Mouse (Mus musculus) forebrain, embryonic 16.5 days (tissue): ENCODE results near the gene Tulp4. TPM values are rescaled to one million over a fixed set of nuclear protein-coding genes. Genes with fewer than 3 reads are reported as not detected.

ENCODE experiments used
- ATAC-seq: fragments of 200-750 bp; cut with Nextera tagmentation; 2 replicates; pipeline ENCODE4 v1.8.0; 2017; ENCODE audit warnings: mild to moderate bottlenecking, moderate library complexity
- H3K27ac ChIP-seq: fragments of 300-500 bp; sonication (generic); 2 replicates; pipeline ENCODE4 v1.5.1; 2014; ENCODE audit warnings: low read length, control low read depth
- H3K27me3 ChIP-seq: fragments of 300-500 bp; sonication (generic); replicated peaks from 2 replicates; pipeline ENCODE4 v1.6.1; 2014; ENCODE audit warnings: low read length; ENCODE audit not compliant: control insufficient read depth, insufficient read depth
- H3K36me3 ChIP-seq: fragments of 300-500 bp; sonication (generic); 2 replicates; pipeline ENCODE4 v1.6.1; 2014; ENCODE audit not compliant: control insufficient read depth, insufficient read depth
- H3K4me1 ChIP-seq: fragments of 300-500 bp; sonication (generic); replicated peaks from 2 replicates; pipeline ENCODE4 v1.6.1; 2014; ENCODE audit warnings: low read length; ENCODE audit not compliant: control insufficient read depth, insufficient read depth
- H3K4me2 ChIP-seq: fragments of 300-500 bp; sonication (generic); 2 replicates; pipeline ENCODE4 v1.6.1; 2014; ENCODE audit warnings: mild to moderate bottlenecking, low read length, control low read depth
- H3K4me3 ChIP-seq: fragments of 300-500 bp; sonication (generic); replicated peaks from 2 replicates; pipeline ENCODE4 v1.5.1; 2014; ENCODE audit warnings: mild to moderate bottlenecking, low read length, control low read depth
- H3K9ac ChIP-seq: fragments of 300-500 bp; sonication (generic); replicated peaks from 2 replicates; pipeline ENCODE4 v1.6.1; 2014; ENCODE audit warnings: low read depth, low read length, control low read depth
- H3K9me3 ChIP-seq: fragments of 300-500 bp; sonication (generic); 2 replicates; pipeline ENCODE4 v1.6.1; 2016; ENCODE audit warnings: low read length; ENCODE audit not compliant: control insufficient read depth
- WGBS: fragments of 180-500 bp; shearing (Covaris S2); extraction: QIAGEN DNeasy Blood & Tissue Kit; methylation state at CpG from one replicate; pipeline ENCODE4 v1.1.7; 2014; 5-methylcytosine and 5-hydroxymethylcytosine counted together
- polyA plus RNA-seq: library from polyadenylated mRNA; unstranded; fragments of >200 nt; fragmentation: Nextera tagmentation; extraction: Ambion mirVana; gene quantifications from 2 replicates; pipeline ENCODE4 v1.2.1, GENCODE M21; 2015

Gene Tulp4
- polyA plus RNA-seq = 150 and 167 TPM in 2 replicates

DNA sequence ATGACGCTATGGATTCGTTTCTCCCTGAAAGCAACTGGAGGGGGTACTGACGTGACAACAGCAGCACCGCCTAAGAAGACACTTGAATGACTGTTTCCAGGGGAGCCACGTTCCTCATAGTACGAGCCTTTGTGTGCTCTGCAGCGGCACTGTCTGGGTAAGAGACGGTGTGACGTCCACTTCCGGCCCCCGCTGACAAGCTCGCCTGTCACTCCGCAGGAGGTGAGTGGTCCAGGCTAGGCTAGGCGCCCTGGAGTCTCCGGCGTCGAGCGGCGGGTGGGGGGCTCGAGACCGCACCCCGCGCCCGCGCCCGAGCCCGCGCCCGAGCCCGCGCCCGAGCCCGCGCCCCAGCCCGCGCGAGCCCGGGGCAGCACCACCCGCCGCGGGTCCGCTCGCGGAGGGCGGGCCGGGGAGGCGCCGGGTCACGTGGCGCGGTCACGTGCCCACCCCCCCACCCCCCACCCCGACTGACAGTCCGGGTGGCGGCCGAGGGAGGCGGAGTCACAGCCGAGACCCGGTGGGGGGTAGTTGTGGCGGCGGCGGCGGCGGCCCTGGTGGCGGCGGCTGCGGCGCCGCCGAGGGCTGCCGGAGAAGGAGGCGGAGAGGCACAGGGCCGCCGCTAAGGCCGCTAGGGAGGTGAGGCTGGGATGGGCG, at the start of gene Tulp4:
Tulp4 (plus strand) TSS at position 77 of the 654 bp plus-strand sequence.
- WGBS = under 1% methylated on average over 38 of the region's 76 CpGs

DNA sequence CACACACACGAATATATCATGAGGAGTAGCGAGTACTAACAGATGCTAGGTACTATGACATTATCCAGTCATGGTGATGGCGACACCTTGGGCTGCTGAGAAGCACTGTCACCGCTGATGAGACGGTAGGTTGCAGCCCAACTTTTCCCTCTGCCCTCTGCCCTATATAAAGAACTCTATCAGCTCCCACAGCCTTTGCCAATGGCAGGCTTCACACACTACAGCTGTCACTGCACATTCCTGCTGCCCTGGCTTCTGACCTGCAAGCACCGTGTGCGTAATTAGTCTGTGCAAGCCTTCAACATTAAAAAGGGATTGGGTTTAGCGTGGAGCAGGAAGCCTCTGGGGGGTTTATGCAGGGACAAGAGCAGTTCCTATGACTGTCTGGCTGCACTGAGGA, 43.4 kb upstream of the Tulp4 start:
- Histone ChIP-seq H3K27ac (no peak overlapping the region), H3K27me3 (no peaks in the 10 kb centered on the region), H3K4me2 (no peak overlapping the region), H3K4me3 (no peak overlapping the region), H3K4me1 (no peaks in the 10 kb centered on the region), H3K36me3 (peaks cover 19% of the 10 kb centered on the region), H3K9ac (no peak overlapping the region), H3K9me3 (no peaks in the 10 kb centered on the region)
- WGBS = 90% methylated on average over 8 of the region's 8 CpGs
- ATAC-seq = no peak

More for the DNA sequence above, at the start of gene Tulp4:
- Histone ChIP-seq H3K9me3 (no peaks in the 10 kb centered on the region), H3K27ac (peak within 1 kb of the TSS; percentile 98), H3K9ac (peak within 1 kb of the TSS; percentile 98), H3K4me2 (peak within 1 kb of the TSS; percentile 94), H3K4me1 (peaks cover 29% of the 10 kb centered on the region), H3K27me3 (no peaks in the 10 kb centered on the region), H3K4me3 (peak within 1 kb of the TSS; percentile 88), H3K36me3 (peaks cover 3% of the 10 kb centered on the region; the same call in 1 of the 2 replicates)
- ATAC-seq = peak; percentile 94

DNA sequence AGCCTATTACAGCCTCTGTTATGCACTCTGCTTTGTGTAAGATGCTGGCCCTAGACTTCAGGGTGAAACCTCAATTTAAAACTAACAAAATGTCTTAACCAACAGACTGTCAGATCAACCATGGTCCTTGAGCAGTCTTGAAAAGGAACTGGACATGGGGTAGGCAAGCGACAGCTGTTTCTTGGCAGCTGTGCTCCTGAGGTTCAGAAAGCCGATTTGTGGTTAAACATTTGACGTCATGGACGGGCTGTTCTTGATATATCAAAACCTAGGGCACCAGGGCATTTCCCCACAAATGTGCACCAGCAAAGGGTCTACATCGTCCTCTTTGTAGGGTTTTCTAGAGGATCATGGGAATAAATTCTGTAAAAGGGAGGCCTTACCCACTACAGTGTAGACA, 42.7 kb upstream of the Tulp4 start:
- Histone ChIP-seq H3K4me1 (no peaks in the 10 kb centered on the region), H3K27ac (no peak overlapping the region), H3K4me3 (no peak overlapping the region), H3K36me3 (peaks cover 19% of the 10 kb centered on the region), H3K27me3 (no peaks in the 10 kb centered on the region), H3K4me2 (no peak overlapping the region), H3K9ac (no peak overlapping the region), H3K9me3 (no peaks in the 10 kb centered on the region)
- ATAC-seq = no peak
- 95% methylated on average over 5 of the region's 5 CpGs for WGBS

DNA sequence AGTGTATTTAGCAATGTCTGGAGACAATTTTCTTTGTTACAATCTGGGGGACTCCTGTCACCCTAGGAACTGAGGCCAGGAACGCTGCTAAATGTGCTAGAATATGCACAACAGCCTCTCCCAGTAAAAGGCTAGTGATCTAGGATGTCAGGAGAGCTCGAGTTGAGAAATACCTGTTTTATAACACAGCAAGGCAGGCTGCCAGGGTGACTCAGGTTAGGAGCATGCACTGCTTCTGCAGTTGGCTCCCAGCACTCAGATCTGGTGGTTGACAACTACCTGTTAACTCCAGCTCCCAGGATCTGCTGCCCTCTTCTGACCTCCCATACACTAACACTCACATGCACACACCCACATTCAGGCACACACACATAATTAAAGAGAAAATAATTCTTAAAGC, 40.2 kb upstream of the Tulp4 start:
- Histone ChIP-seq H3K27ac (no peak overlapping the region), H3K4me1 (no peaks in the 10 kb centered on the region), H3K27me3 (no peaks in the 10 kb centered on the region), H3K36me3 (peaks cover 21% of the 10 kb centered on the region), H3K4me3 (no peak overlapping the region), H3K9me3 (no peaks in the 10 kb centered on the region), H3K4me2 (no peak overlapping the region), H3K9ac (no peak overlapping the region)
- whole genome bisulfite sequencing = 84% methylated on average over 2 of the region's 2 CpGs
- ATAC-seq = no peak

DNA sequence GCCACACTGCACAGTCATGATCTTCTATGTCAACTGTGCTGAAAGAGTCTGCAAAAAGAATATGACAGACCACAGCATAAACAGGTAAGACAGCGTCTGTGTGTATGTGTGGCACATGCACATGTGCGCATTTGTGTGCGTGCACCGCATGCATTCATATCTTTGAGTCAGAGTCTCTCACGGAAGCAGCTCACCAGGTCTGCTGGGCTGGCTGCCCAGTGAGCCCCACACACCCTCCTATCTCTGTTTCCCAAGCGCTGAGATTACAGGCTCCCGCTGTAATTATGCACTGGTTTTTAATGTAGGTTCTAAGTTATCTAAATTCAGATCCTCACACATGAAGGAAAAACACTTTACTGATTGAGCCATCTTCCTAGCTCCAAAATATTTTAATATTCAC, 38.6 kb upstream of the Tulp4 start:
- WGBS = 92% methylated on average over 7 of the region's 7 CpGs
- Histone ChIP-seq H3K27ac (no peak overlapping the region), H3K4me2 (no peak overlapping the region), H3K9ac (no peak overlapping the region), H3K27me3 (no peaks in the 10 kb centered on the region), H3K4me3 (no peak overlapping the region), H3K4me1 (no peaks in the 10 kb centered on the region), H3K9me3 (no peaks in the 10 kb centered on the region), H3K36me3 (peaks cover 22% of the 10 kb centered on the region)
- no peak for ATAC-seq

DNA sequence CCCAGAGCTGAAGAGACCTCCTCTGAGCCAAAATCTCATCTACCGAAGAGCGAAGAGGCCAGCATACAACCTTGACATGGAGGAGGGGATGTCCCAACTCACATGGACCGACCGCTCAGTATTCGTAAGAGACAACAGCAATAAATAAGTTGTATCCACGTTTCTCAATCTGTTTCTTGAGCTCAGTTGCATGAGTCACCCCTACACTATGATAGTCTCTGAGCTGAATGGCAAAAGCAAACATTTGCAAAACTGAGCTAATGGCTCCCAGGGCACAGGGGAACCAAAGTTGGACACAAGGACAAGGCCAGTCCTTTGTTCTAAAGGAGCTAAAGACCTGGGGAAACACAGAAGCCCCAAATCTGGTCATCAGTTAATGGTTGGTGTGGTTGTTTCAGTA, 36.4 kb upstream of the Tulp4 start:
- H3K4me3 ChIP-seq = no peak overlapping the region
- 94% methylated on average over 6 of the region's 6 CpGs for WGBS
- H3K9me3 ChIP-seq = no peaks in the 10 kb centered on the region
- H3K27ac ChIP-seq = no peak overlapping the region
- no peak overlapping the region for H3K9ac ChIP-seq
- no peak overlapping the region for H3K4me2 ChIP-seq
- no peaks in the 10 kb centered on the region for H3K27me3 ChIP-seq
- no peak for ATAC-seq
- H3K4me1 ChIP-seq = no peaks in the 10 kb centered on the region
- peaks cover 19% of the 10 kb centered on the region for H3K36me3 ChIP-seq

DNA sequence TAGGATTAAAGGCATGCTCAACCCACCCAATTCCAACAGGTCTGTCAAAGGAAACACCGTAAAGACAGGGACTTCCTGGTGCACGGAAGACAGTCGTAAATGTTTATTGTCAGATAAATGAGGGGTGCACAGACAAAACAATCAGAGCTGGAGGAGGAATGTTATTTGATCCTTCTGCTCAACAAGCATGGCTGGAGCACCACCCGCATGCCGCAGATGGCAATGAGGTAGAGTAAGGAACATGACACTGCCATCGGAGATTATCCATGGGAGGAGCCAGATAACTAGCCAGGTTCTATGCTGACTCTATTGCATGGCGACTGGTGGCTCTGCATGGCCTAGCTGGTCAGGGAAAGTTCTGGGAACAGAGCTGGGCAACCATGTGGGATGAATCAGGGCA, 32.8 kb upstream of the Tulp4 start:
- Histone ChIP-seq H3K36me3 (peaks cover 9% of the 10 kb centered on the region), H3K4me2 (no peak overlapping the region), H3K27ac (no peak overlapping the region), H3K9ac (no peak overlapping the region), H3K9me3 (no peaks in the 10 kb centered on the region), H3K4me1 (peaks cover 4% of the 10 kb centered on the region), H3K4me3 (no peak overlapping the region), H3K27me3 (no peaks in the 10 kb centered on the region)
- no peak for ATAC-seq
- WGBS = 95% methylated on average over 7 of the region's 7 CpGs

DNA sequence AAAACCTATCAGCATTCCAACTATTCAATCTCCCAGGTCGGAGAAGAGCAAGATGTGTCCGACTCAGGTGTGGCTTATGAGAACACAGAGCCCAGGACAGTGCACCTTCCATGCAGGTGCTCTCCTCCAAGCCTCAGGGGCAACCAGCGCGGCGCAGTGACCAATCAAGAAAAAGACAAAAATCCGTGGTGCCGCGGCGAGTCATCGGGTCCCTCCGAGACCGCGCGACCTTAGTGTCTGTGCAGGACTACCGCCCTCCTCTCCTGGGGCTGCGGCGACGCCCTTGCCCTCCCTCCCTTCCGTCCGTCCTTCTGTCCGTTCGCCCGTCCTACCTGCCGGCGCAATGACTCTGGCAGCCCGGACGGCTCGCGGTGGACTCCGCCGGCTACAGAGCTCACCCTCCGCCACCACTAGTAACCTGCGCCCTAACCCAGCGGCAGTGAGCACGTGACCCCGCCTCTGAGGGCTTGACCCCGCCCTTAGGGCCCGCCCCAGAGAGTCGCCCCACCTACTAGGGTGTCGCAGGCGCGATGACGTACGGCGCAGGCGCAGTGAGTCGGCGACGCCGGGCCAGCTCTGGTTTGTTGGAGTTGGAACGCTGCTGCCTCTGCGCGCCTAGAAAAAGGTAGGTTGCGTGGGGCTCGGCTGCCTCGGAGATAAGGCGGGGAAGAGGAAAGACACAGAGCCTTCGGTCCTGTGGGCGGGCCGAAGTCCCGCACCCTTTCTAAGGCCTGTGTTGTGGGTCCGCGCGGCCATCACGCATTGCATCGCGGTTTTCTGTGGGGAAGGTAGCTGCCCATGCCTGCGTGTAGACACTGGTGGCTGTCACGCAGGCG, 26.7 kb upstream of the Tulp4 start, which contains the start of the genes Serac1 and Gtf2h5:
Serac1 (minus strand) TSS at position 455 of the 836 bp plus-strand sequence.
Gtf2h5 (plus strand) TSS at position 500 of the 836 bp plus-strand sequence.
- Histone ChIP-seq H3K27me3 (no peaks in the 10 kb centered on the region), H3K27ac (peak within 1 kb of the TSS; percentile 91), H3K9ac (peak within 1 kb of the TSS; percentile 75), H3K9me3 (no peaks in the 10 kb centered on the region), H3K4me1 (peaks cover 23% of the 10 kb centered on the region), H3K36me3 (no peaks in the 10 kb centered on the region), H3K4me2 (peak within 1 kb of the TSS; percentile 83), H3K4me3 (peak within 1 kb of the TSS; percentile 72)
- WGBS = under 1% methylated on average over 70 of the region's 70 CpGs
- peak; percentile 96 for ATAC-seq

DNA sequence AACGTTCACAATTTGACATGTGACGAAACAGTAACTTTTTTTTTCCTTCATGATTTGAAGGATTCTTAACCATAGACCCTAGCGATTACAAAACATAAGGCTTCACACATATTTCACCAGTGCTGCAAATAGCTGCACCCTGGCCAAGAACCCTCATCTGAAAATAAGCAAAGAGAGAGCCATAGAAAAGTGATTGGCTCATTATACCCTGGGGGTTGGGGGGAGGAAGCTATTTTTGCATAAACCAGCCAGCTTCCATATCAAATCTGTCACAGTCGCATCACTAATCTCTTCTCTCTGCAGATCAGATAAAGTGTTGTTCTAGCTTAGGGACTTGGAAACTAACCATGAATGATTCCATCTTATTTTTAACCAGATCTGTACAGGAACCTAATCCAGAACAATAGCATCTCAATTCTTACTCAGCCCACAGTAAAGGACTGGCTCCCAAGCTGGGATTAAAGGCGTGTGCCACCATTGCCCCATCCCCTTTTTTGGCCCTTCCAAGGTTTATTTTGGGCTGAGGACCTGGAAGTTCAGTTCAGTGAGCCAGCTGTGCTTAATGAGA, 22.8 kb upstream of the Tulp4 start:
- H3K27me3 ChIP-seq = no peaks in the 10 kb centered on the region
- no peak overlapping the region for H3K4me2 ChIP-seq
- H3K9ac ChIP-seq = no peak overlapping the region
- no peak overlapping the region for H3K27ac ChIP-seq
- H3K4me3 ChIP-seq = no peak overlapping the region
- 84% methylated on average over 5 of the region's 5 CpGs for WGBS
- peaks cover 18% of the 10 kb centered on the region for H3K4me1 ChIP-seq
- no peaks in the 10 kb centered on the region; the same call in none of the 2 replicates for H3K36me3 ChIP-seq
- no peak for ATAC-seq
- H3K9me3 ChIP-seq = no peaks in the 10 kb centered on the region
